Mouse (Mus musculus): ENCODE measurements around the gene Ezr. TPM values are rescaled to one million over a fixed set of nuclear protein-coding genes. Genes with fewer than 3 reads are reported as not detected.

Ezr gene
- total RNA-seq, 2 experiments from 2014 or later = 63.0 to 68.2 TPM

DNA sequence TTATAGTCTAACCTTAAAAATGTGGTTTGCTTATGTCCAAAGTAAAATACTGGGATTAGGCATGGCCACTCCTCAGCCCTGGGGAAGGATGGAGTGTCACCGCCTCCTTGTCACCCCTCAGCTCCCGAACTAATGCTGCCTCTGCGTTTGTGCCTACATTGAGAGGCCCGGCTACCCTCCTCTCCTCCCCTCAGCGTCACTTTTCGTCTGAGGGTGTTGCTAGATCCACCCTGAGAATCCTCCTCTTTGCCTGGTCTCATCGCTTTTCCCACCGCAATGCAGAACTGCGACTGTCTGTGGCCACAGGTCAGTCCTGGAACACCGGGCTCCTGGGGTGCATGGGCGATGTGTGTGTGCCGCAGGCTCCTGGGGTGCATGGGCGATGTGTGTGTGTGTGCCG lies 37.7 kb downstream of the Ezr start:
- no peak for DNase-seq (ENCODE audit: low spot score in 2 of 2)

DNA sequence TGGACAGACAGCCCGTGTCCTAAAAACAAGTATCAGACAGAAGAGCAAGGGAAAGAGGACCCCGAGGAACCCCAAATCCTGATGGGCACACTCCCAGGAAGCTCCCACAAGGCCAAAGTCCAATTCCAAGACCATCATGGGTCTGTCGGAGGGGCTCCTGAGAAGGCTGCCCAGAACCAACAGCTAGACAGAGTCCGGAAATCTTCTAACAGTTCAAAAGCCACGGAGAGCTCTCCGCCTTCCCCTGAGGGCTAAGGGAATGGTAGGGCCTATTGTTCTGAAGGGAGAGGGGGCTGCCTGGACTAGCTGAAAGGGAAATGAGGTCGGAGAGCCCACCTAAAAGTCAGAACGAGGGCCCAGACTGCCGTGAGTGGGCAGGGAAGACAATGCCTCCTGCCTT lies 38.2 kb downstream of the Ezr start:
- DNase-seq (ENCODE audit: low spot score in 2 of 2) = no peak

DNA sequence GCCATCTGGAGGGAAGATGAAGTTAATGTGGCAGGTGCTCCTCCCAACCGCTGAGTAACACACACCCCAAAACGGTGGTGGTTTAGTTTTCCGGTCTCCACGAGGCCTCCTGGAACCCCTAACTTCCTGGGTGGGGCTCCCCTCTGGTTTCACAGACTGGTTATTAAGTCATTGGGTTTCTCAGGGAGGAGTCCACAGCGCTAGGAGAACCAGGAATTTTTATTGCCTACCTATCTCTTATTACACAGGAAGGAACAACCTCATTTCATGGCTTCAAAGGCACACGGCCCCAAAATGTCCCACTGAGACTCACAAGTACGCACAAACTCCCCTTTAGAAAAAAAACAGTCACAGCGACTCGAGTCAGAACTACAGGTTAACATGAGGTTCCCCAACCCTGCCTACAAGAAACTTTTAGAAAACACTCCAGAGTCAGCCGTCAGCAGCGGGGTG lies 38.8 kb downstream of the Ezr start:
- DNase-seq (ENCODE audit: low spot score in 2 of 2) = no peak

DNA sequence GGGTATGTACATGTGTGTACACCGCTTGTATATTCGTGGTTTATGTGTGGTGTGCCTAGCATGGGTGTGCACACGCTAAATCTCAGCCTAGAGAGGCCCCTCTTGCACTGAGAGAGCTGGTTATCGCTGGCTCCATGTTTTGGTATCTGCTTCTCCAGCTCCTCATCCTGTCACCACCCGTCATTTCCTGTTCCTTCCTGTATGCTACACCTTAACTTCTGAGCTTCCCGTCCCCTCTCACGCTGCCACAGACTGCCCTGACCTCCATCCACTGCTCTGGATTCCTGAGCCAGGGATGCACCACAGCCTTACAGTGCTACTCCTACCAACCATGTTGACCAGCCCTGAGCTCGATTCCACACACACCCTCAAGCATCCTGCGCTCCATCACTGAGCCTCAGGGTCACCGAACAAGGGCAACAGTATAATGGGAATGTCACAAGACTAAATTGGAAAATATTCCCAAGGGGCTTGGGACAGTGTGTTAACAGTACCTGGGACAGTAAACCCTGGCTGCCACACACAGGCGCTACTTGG lies 39.5 kb downstream of the Ezr start:
- DNase-seq (ENCODE audit: low spot score in 2 of 2) = no peak

DNA sequence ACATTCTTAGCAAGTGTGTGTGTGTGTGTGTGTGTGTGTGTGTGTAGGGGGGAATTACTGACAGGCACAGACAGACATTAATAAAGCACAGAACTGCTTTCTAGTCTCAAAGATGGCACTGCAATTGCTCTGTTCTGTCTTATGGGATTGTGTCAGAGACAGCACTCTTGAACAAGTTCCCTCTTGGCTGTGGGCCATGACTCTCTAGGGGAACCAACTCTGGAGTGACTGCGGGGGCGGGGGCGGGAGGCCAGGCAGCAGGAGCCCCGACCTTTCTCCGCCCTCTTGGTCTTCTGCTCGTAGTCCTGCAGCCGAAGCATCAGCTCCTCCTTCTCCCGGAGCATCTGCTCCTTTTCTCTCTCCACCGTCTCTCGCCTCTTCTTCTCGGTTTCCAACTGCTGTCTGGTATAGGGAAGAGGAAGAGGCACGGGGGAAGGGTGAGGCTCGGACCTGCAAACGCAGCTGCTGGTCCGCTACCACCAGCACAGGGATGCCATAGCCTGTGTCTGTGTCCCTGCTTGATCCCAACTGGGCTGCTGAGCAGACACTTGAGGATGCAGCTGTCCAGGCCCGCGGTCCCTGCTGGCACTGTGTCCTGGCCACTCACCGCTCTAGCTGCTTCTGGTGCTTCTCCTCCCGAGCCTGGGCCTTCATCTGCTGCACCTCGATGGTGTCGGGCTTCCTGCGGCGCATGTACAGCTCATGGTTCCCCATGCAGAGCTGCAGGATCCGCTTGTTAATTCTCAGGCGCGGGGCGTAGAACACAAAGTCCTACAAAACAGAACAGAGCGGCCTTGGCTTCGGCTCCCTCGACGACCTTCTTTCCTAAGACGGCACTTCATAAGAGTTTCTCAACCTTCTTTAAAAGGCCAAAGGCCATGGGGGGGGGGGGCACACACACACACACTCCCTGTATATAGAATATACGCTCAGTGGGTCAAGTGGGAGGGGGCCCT lies 40.2 kb downstream of the Ezr start:
- DNase-seq (ENCODE audit: low spot score in 2 of 2) = peak; percentile 26 to 28

DNA sequence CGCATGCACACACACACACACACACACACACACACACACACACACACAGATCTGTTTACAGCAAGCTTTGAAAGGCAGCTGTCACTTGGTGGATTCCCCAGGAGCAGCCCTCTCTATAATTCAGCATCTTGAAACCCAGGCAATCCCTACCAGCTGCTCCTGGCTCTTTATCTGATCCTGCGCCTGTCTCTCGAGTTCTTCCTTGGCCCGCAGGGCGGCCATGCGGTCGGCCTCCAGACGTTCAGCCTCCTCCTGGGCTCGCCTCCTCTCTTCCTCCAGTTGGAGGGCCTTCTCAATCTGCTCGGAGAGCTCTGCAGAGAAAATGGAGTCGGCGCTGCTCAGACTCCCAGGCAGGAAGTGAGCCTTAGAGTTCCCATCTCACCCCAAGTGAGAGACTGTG lies 41.3 kb downstream of the Ezr start:
- peak; percentile 39 to 52 for DNase-seq (ENCODE audit: low spot score in 2 of 2)

DNA sequence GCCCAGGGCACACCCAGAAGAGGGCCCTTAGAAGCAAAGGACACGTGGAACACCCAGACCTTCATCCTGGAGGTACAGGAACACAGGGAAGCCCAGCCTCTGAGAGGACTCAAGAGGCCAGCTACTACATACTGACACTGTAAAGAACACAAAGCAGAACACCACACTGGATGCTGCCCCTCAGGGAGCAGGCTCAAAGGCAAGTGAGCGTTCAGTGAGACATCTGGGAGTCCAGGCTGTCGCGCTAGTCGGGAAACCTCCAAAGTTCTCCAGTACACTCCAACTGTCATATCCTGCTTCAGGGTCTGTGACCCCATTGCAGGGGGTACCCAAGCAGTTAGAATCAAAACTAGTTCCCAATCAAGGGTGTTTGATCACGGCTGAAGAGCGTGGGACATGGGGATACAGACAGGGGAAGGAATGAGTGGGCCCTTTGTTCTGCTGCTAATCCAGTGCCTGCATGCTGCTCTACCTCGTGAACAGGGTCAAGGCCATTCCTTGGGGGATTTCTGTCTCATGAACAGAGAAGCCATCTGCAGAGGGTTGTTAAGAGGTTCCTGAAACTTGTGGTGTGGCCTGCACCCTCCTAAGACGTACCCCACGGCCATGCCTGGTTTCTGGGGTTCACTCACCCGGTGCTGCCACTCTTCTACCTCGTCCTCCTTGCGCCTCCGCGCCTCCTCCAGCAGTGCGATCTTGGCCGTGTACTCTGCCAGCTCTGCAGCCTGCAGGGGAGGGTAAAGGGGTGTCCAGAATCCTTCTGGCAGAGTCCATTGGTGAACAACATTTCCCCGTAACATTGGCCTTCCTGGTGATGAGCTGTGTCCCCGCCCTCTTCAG lies 42.0 kb downstream of the Ezr start:
- DNase-seq (ENCODE audit: low spot score in 2 of 2) = no peak

DNA sequence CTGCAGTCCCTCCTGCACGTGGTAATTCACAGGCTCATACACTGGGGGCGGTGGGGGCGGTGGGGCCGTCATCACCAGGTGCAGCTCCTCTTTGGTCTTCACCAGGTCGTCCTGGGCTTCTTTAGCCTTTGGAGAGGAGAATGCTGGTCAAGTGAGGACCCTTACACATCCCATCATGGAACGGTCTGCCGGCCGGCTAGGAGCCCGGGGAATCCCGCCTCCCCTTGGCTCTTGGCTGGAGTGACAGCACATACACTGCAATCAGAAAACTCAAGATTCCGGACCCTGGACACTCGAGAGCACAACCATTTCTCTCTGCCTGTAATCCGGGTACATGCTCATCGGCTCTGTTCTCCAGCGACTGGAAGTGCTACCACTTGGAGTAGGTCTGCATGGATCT lies 42.8 kb downstream of the Ezr start:
- no peak for DNase-seq (ENCODE audit: low spot score in 2 of 2)

DNA sequence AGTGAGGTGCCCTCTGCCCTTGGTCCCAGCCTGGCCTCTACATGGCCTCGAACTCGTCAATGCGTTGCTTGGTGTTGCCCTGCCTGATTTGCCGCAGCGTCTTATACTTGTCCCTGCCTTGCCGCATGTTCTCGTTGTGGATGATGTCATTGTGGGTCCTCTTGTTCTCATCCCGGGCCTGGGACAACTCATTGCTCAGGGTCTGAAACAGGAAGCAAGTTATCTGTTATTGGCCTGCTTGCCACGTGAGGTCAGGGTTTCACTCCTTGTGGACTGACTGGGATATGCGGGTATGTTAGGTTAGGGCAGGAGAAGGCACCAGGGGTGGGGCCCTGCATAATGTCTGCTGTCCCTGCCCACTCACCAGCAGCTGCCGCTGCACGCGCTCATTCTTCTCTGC lies 43.3 kb downstream of the Ezr start:
- no peak for DNase-seq (ENCODE audit: low spot score in 2 of 2)

DNA sequence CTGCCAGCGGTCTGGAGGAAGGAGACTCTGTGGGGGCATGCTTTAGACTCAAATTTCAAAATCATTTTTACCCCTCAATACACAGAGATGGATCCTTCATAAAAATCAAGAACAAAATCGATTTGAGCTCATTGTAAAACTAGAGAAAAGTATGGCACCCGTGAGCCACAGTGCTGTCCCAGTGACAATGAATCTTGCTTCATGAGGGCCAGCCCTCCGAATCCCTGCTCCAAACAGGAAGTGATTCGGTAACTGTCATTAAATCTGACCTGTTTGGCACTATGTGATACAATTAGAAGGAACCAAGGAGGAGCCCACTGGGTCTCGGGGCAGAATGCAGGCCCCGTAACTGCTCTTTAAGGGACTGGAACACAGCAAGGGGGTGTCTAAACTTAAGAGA lies 43.7 kb downstream of the Ezr start:
- DNase-seq (ENCODE audit: low spot score in 2 of 2) = no peak

DNA sequence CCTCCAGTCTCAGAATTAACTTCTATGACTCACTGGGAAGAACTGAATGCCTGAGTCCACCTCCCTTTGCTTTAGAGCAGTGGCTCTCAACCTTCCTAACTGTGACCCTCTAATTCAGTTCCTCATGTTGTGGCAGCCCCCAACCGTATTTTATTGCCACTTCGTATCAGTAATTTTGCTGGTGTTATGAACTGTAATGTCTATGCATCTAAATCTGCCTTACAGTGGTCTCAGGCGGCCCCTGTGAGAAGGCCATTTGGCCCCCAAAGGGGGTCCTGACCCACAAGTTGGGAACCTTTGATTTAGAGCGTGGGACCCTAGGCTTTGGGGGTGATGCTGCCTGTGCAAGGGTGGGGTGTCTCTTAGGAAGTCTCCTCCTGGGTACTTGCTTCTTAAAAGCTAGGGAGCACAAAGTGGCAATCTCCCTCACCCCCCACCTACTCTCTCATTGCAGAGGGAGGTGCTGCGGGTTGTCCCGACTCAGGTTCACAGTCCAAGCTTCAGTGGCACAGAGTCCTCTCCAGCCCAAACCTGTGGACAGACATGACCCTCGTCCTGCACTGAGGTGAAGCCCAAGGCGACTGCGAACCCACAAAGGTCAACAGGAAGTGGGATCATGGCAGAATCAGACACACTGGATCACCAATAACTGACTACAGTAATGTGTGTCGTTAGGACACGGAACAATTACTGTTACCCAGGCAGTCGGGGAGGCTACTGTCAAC lies 45.1 kb downstream of the Ezr start:
- no peak for DNase-seq (ENCODE audit: low spot score in 2 of 2)

DNA sequence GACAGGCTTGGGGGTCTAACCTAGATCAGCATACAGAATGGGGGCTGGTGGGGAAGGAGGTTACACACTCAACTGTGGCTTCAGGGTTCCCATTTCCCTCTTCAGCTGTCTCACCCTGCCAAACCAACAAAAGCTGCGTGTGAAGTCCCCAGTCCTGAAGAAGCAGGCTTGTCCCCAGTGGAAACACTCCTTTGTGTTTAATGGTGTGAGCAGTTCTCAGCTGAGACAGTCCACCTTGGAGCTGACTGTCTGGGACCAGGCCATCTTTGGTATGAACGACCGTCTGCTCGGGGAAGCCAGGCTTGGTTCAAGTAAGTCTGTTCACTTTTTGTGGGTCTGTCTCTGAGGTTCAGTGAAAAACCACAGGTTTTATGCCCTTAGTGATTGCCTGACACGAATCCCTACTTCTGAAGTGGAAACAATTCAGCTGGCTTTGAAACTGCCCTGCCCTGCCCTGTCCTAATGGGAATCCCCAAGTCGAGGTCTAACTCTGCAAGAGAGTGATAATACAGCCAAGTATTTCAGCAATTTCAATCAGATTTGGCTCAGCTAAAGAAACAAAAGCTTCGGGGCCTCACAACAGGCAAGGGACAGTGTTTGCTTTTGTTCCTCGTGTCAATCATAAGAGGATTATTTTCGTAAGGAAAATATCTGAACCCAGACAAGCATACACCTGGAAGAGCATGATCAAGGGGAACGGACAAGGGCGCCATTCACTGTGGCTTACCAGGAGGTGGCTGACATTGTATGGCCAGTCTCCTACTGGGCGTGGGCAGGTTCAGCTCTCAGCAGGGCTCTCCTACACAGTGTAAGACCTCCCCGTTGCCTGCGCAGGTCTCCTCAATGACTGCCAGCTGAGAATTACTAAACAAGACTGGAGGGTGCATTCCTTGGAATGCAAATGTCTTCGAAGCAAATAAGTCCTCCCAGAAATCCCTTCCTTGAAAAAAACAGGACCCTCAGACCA lies 46.0 kb downstream of the Ezr start:
- DNase-seq (ENCODE audit: low spot score in 2 of 2) = no peak

DNA sequence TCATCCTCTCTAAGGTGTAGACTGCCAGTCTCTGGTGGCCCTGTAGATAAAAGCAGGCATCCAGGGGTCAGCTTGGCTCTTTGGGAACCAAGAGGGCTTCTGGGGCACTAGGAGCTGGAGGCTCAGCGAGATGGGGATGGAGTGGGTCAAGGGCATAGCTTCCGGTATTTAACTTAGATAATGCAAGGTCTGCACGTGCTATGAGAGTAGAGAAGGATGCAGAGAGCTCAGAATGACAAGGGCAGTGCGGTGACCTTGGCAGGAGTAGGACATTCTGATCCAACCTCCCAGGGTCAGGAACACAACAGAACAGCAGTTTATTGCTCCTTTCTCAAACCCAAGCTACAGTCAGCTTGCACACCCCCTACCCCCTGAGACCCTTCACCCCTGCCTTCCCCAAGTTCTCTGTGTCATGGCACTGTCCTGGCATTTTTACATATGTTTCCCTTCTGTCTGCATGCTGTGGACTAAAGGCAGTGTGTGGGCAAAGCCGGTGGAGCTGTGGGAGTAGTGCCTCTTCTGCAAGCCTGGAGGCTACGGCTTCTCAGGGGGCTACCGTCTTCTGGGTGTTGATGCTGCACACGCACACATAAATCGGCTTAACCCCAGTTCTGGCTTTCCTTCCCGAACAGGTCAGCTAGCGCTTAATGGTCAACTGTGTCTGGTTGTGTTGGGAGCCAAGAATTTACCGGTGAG lies 47.7 kb downstream of the Ezr start:
- DNase-seq (ENCODE audit: low spot score in 2 of 2) = no peak

DNA sequence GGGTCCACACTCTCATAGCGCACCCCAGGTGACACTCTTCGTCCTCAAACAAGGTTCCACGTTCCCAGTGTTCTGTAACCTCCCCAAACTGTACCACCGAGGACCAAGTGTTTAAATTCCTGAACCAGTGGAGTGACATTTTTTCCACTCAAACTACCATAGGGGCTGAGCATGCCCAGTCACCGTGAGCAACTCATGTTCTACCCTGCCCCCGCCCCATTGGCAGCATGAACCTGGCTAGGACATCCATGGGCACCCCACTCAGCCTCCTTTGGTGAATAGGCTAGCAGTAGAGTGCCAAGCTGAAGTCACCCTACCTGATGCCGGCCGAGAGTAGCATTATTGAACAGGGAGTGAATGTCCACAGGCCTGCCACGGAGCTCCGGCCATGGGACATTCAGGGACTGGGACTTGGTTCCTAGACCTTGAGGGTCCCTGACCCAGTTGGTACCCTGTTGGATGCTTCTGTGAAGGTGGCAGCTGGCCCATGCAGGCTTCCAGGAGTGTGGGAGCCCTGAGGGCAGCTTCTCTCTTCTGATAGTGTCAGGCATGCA lies 49.2 kb downstream of the Ezr start:
- no peak for DNase-seq (ENCODE audit: low spot score in 2 of 2)

DNA sequence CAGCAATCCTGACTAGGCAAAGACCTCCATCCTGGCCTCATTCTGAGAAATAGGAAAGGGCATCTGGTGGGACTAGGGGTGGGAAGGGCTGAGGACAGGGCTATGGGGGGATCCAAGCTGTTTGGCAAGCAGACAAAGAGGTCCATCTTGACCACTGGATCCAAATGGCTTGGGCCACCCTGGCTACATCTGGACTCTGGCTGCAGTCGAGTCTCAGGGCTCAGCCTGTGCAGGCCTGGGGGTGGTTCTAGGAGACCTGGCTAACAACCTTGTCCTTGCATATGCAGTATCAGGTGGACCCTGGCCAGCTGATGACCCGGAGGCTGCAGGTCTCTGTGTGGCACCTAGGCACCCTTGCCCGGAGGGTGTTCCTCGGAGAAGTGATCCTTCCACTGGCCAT lies 49.9 kb downstream of the Ezr start:
- DNase-seq (ENCODE audit: low spot score in 2 of 2) = no peak

DNA sequence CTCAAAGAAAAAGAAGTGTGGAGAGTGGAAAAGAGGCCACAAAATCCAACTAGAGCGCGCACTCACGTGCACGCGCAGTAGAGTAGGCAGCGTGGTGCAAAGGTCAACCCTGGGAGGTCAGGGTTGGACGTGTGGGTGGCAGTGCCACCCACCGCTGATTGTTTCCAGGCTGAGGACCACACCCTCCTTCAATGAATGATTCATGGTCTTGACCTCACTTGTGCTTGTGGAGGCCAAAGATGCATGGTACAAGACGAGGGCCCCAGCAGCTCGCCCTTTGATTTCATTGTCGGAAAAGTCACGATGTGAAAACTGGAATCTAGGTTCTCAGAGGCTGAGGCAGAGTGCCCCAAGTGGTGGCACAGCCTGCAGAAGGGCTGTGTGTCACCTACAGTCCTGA lies 51.0 kb downstream of the Ezr start:
- no peak for DNase-seq (ENCODE audit: low spot score in 2 of 2)

DNA sequence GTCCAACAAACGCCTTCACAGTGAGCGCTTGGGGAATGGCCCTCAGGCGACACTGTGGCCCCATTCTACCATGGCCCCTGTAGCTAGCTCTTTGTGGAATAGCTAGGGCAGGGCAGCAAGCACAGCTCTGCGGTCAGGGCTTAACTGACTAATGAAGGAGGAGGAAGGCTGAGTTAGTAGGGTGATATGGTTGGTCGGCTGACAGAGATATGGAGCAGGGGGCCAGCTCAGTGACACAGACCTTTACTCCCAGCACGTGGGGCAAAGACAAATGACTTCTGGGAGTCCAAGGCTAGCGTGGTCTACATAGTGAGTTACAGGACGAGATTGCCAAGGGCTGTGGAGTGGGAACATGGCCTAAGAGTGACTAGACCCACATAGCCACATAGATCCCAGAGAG lies 51.5 kb downstream of the Ezr start:
- no peak for DNase-seq (ENCODE audit: low spot score in 2 of 2)

DNA sequence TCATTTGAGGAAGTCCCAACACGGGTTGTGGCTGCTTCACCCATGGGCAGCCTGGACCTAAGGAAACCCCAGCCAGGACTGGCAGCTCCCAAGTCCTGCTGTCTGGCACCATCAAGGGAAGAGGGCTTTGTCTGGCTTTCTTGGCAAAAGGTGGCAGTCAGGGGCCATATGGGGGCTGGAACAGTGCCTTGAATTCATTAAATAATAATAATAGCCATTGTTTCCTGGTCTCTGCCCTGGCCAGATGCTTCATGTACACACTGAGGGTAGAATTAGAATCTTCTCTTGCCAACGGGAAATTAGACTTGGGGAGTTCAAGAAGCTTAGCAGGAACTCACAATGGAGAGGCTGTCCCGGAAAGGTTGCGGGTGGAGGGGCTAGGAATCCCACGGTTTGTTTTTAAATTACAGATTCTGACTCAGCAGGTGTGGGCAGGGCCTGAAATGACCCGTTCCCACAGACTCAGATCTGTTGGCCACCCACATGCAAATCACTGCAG lies 53.3 kb downstream of the Ezr start:
- DNase-seq (ENCODE audit: low spot score in 2 of 2) = peak in 1 of 2 experiments; percentile 44
